Comparison of ENCODE assay signal across 13 mouse cellular contexts in the genomic region with DNA sequence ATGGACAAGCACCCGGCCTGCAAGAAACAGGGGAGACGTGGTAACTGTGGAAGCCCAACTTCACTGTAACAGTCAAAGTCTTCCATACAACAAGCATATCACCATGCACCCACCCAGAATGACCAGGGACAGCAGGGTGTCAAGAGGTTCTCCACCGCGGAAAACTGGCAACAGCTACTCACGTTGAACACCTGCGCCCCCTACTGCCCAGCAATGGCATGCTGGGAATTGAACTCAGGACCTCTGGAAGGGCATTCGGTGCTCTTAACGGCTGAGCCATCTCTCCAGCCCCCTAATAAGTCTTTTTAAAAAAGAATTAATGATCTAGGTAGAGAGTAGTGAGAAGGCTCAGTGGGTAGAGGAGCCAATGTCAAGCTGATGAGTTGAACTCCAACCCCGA. TPM values are rescaled to one million over a fixed set of nuclear protein-coding genes. Genes with fewer than 3 reads are reported as not detected.
DNase-seq lines count a peak whose midpoint lies in the region; ATAC-seq and TF ChIP-seq lines count a peak whose summit lies in the region.
"Had no signal": no experiment of that assay in that cellular context is flagged by ENCODE, and none has a peak within 500 bp of the region (broad histone marks: within the 10 kb centered on the region; RNA-seq: fewer than 3 reads in every experiment).

No protein-coding gene starts in this region.

- TF ChIP-seq POLR2A in embryonic fibroblast, embryonic 13.5 days (IDR thresholded peaks at IDR 0.05; ENCODE audit: low read depth, low read length) = no peak

- peak; percentile 69; the same call in 1 of the 2 replicates for TF ChIP-seq CTCF in embryonic fibroblast, embryonic 13.5 days (IDR thresholded peaks at IDR 0.05; ENCODE audit: borderline replicate concordance, insufficient read depth, low read length)

- no peak overlapping the region for H3K4me3 ChIP-seq in embryonic fibroblast, embryonic 13.5 days (ENCODE audit: insufficient read depth, low read length)
- H3K4me3 ChIP-seq: embryonic facial prominence, embryonic 15.5 days; limb, embryonic 13.5 days; midbrain, embryonic 13.5 days had no signal

- intact Hi-C loops in heart, postnatal 36 days (cut with DNase I) = no loop called here

- no peak overlapping the region for H3K27ac ChIP-seq in embryonic fibroblast, embryonic 13.5 days (ENCODE audit: insufficient read depth, low read length)
- H3K27ac ChIP-seq: embryonic facial prominence, embryonic 15.5 days; limb, embryonic 13.5 days; midbrain, embryonic 13.5 days had no signal

- H3K4me1 ChIP-seq in embryonic fibroblast, embryonic 13.5 days (ENCODE audit: control insufficient read depth, insufficient read depth, low read length) = no peaks in the 10 kb centered on the region
- H3K4me1 ChIP-seq: midbrain, embryonic 13.5 days had no signal

- no peak for ATAC-seq in inflammation-experienced regulatory T-cells, adult 6 months
- ATAC-seq: midbrain, embryonic 13.5 days had no signal

- DNase-seq in heart, postnatal 36 days = peak; percentile 41 to 49
- no peak for DNase-seq in heart, adult 11 months
- DNase-seq in thymus, postnatal 4 days = peak; percentile 53
- DNase-seq in thymus, postnatal 25 days = no peak
- no peak for DNase-seq in left cerebral cortex, adult 18-20 months (ENCODE audit: low spot score in 2 of 2)
- DNase-seq: kidney, adult 9 months; thymus, postnatal 36 days had no signal

RNA-seq across cellular contexts. Expression of a gene that starts 8.1 kb away (rescaled TPM):
- total RNA-seq in heart, postnatal 36 days (2021) = 1 to 10 TPM; 2.1 to 2.7 TPM
- not detected in 2 replicates for polyA plus RNA-seq in embryonic fibroblast, embryonic 13.5 days (2011; ENCODE audit: insufficient read length, low read depth, missing spikeins)
- total RNA-seq in left cerebral cortex, adult 18-20 months (2021) = not detected
- not detected for polyA plus RNA-seq in inflammation-experienced regulatory T-cells, adult 6 months (2017; shearing (Covaris generic))

RNA-seq across cellular contexts. Expression of a gene that starts 9.2 kb away (rescaled TPM):
- total RNA-seq in heart, postnatal 36 days (2021) = not detected
- not detected in 2 replicates for polyA plus RNA-seq in embryonic fibroblast, embryonic 13.5 days (2011; ENCODE audit: insufficient read length, low read depth, missing spikeins)
- total RNA-seq in left cerebral cortex, adult 18-20 months (2021) = not detected
- polyA plus RNA-seq in inflammation-experienced regulatory T-cells, adult 6 months (2017; shearing (Covaris generic)) = not detected
- total RNA-seq: heart, adult 8-10 months had no signal
- polyA plus RNA-seq: embryonic facial prominence, embryonic 15.5 days; limb, embryonic 13.5 days; midbrain, embryonic 13.5 days had no signal

RNA-seq across cellular contexts. Expression of a gene that starts 11.9 kb away (rescaled TPM):
- 100 to 1,000 TPM; 113 to 123 TPM for total RNA-seq in heart, postnatal 36 days (2021)
- 34.8 and 49.4 TPM in 2 replicates for polyA plus RNA-seq in embryonic fibroblast, embryonic 13.5 days (2011; ENCODE audit: insufficient read length, low read depth, missing spikeins)
- 100 to 1,000 TPM; 195 to 205 TPM for total RNA-seq in left cerebral cortex, adult 18-20 months (2021)
- 1 to 10 TPM; 1.1 to 4.3 (median 1.3) TPM for polyA plus RNA-seq in inflammation-experienced regulatory T-cells, adult 6 months (2017; shearing (Covaris generic))

RNA-seq across cellular contexts. Expression of a gene that starts 53.3 kb away (rescaled TPM):
- total RNA-seq in heart, postnatal 36 days (2021) = 1 to 10 TPM; 1.7 to 1.9 TPM
- polyA plus RNA-seq in embryonic fibroblast, embryonic 13.5 days (2011; ENCODE audit: insufficient read length, low read depth, missing spikeins) = 0.40 and 0.42 TPM in 2 replicates
- total RNA-seq in left cerebral cortex, adult 18-20 months (2021) = 10 to 100 TPM; 77.6 to 89.6 TPM
- polyA plus RNA-seq in inflammation-experienced regulatory T-cells, adult 6 months (2017; shearing (Covaris generic)) = under 1 TPM in 1 of 3 experiments, not detected in 2; 0.25 TPM

Comparison
In these comparisons a context has a peak if more than half of its experiments do, and no peak if none do; other contexts are left out.
1. DNase-seq: peak in heart, postnatal 36 days (2 of 2) and thymus, postnatal 4 days (single experiment); none in heart, adult 11 months (single experiment), thymus, postnatal 25 days (single experiment) and left cerebral cortex, adult 18-20 months (0 of 2).